Mouse (Mus musculus) hindlimb bud, embryonic 11.5 days (tissue): Measurements from ENCODE around the gene Esyt1.
"Not testable (repeated sequence)": the region's sequence is repeated elsewhere in the genome, so short reads cannot be mapped to it uniquely, and the experiment has no call there.

Source experiments
- DNase-seq: peaks from one replicate; pipeline ENCODE4 v3.0.0-alpha.2; 2012; ENCODE audit warnings: low read depth, low spot score; ENCODE audit errors: extremely low spot score

Gene Esyt1

DNA sequence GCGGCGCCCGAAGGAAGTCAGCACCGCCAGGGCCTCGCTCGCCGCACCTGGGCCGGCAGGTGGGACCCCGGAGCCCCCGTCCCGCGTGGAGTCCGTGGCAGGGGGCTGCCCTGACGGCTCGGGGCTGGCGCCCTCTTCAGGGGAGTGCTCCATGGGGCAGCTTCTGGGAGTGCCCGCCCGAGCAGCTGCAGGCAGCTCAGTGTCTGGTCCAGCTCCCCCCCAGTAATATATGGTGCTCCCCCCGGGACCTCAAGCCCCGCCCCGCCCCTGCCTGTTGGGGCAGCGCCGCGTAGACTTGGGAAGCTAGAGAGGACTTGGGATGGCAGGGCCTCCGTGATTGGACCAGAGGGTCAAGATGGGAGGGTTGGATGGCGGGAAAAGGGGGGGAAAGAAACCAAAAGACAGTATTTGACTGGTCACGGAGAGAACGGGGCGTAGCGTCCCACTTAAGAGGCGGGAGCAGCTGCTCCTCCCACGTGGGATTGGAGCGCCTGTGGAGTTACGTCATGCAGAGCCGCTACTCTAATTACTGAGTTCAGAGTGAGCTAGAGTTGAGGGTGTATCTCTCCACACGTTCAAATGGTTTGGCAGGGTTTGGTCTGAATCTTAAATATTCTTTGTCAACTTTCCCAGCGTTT, at the start of gene Esyt1:
Gene Esyt1, minus strand, starts transcription at position 201 of the 638 bp plus-strand sequence.
- peak; percentile 89 for DNase-seq

DNA sequence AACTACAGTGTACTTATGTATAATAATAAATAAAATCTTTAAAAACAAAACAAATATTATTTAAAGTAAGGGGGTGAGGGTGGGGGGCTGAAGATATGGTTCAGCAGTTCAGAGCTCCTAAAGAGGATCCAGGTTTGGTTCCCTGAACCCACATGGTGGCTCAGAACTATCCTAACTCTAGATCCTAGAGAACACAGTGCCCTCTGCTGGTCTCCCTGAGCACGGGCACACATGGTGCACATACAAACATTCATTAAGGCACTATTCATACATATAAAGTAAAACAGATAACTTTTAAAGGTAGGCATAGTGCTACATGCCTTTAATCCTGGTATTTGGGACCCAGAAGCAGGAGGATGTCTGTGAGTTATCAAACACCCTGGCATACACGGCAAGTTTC, 49.4 kb upstream of the Esyt1 start:
- no peak for DNase-seq

DNA sequence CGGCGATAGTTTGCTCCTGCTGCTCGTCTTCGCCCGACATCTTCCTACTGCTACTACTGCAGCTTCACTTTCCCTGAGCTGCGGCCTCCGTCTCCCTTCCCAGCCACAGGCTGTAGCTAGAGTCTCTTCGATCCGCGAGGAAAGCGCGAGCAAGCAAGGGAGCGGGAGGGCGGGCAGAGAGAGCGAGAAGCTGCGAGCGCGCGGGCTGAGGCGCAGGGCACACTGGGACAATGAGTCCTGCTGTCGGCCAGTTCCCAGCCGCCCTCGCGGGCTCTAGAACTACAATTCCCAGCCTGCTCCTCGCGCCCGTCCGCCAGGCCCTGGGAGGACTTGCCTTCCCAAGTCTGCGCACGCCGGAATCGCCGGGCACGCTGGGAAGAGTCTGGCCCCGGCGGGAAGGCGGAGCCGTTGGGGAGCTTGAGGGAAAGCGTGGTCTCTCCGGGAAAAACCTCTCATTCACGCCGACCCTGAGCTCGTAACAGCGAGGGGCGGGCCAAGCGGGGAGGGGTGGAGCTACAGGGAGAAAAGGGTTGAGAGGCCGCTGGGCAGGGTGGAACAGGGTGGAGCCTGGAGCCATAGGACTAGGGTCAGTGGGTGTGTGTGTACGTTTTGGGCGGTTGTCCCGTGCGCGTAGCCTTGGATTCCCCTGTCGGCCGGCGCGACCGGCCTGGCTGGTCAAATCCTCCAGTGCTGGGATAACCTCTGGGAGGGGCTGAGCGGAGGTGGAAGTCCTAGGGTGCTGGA, 40.3 kb upstream of the Esyt1 start, which contains the start of gene Pa2g4:
Gene Pa2g4, minus strand, starts transcription at position 200 of the 744 bp plus-strand sequence.
- no peak for DNase-seq

DNA sequence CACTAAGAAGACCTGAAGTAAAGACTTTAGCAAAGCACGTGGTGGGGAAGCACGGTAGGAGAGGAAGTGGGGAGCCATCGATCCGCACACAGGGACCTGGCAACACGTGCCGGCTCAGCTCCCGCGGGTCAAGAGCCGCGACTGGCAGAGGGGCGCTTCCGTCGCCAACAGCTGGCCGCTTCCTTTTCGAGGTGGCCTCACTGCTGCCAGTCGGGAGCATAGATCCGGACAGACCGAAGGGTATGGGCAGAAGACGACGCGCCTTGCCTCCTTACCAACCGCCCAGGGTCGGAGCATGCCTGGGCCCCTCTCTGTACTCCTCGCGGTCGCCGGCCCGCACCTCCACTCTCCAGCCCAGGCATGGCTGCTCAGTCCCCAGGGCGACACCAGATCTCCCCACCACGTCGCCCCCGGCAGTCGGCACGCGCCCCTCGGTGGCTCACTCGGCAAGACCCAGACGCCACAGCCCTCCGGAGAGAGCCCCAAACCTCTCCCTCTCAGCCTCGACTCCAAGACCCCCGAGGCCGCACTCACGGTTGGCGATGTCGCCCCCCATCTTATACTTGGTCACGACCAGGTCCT, 39.6 kb upstream of the Esyt1 start:
- DNase-seq, result no peak

DNA sequence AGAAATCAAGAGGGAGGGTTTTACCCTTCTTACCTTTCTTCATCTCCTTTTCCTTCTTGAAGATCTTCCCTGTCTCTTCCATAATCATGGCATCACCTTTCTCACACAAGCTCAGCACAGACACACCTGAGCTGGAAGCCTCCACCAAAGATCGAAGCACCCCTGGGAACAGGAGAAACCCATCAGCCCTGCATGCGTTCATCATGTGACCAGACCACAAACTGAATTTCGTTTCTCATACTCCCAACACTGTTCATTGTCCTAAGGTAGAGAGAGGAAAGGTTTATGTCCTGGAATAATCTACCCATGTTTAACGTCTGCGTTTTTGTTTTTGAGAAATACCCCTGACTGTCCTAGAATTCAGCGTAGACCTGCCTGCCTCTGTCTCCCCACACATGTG, 37.9 kb upstream of the Esyt1 start:
- DNase-seq, result no peak

DNA sequence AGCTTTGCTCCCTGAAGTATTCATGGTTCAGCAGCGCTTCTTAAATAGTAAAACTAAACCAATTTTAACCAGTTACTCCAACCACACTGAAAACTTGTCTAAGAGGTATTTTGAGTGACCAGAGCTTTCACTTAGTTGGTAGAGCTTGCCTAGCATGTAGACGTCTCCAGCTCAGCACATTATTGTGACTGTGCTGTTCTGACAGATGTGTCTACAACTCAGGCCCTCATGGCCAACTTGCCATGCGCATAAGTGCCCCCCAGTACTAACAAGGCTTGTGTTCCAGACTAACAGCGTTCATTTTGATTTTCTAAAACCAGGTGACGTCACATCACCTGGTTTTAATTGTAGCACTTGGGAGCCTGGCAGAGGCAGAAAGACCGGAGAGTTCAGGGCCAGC, 31.3 kb upstream of the Esyt1 start:
- DNase-seq, result no peak

DNA sequence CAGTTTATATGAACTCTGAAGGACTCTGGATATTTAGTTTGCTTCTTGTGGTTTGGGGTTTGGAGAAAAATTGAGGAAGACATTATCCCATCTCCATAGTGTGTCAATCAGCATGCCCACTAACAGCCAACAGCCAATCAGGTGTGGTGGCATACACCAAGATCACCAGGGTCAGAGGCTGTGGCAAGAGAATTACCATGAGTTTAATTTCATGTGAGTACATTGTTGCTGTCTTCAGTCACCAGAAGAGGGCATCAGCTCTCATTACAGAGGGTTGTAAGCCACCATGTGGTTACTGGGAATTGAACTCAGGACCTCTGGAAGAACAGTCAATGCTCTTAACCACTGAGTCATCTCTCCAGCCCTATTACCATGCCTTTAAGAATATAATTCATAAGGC, 30.6 kb upstream of the Esyt1 start:
- DNase-seq, result no peak

DNA sequence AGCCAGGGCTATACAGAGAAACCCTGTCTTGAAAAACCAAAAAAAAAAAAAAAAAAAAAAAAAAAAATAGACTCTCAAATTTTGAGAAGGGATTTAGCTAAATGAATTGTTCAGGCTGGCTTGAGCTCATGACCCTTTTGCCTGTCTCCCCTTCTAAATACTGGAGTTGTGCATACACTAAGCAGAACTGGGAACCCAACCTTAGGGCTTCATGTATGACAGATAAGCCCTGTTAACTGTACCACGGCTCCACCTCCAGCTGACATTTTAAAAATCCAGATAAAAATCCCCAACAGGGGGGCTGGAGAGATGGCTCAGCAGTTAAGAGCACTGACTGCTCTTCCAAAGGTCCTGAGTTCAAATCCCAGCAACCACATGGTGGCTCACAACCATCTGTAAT, 29.9 kb upstream of the Esyt1 start:
- not testable (repeated sequence) for DNase-seq

DNA sequence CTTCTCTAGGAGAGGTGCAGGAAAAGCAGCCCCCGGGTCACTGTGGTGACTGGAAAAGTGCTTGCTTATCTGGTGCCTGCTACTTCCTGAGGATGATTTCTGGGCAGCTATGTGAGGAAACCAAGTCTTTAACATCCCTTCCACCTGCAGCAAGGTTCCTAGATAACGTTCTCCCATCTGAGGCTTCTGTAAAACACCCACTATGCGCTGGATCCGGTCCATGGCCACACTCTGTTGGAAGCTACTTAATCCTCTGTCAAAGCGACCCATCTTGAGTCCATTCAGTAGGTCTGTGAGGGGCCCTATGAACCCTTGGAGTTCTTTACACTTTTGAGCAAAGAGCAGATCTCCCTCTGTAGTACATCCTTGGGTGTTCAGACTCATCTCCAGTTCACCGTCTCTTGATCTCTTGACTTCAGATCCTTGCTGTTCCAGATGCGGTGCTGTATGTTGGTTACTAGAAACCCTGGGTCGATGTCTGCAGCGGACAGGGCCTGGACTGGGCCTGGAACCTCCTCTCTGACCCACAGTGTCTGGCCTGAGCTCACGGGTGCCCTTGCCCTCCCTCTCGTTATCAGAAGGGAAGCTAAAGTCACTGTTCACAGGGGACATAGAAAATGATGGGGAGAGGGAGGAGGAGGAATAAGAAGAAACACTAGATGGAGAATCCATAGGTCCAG, 24.6 kb upstream of the Esyt1 start:
- DNase-seq, result not testable (repeated sequence)

DNA sequence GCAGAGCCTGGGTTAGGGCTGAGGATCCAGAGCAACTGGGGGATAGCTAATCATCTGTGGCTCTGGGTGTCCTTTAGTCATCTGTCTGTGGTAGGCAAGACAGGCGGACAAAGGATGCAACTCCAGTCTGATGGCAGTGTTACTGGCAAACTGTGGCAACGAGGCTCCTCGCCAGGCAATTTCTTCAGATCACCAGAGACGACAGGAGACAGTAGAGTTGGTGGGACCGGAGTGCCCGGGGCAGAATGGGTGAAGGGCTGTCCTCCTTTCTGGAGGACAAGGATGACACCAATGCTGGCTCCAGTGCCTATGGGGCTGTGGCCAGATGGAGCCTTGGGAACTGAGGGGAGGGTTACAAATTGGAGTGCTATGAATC, 24.0 kb upstream of the Esyt1 start:
- DNase-seq, result not testable (repeated sequence)

DNA sequence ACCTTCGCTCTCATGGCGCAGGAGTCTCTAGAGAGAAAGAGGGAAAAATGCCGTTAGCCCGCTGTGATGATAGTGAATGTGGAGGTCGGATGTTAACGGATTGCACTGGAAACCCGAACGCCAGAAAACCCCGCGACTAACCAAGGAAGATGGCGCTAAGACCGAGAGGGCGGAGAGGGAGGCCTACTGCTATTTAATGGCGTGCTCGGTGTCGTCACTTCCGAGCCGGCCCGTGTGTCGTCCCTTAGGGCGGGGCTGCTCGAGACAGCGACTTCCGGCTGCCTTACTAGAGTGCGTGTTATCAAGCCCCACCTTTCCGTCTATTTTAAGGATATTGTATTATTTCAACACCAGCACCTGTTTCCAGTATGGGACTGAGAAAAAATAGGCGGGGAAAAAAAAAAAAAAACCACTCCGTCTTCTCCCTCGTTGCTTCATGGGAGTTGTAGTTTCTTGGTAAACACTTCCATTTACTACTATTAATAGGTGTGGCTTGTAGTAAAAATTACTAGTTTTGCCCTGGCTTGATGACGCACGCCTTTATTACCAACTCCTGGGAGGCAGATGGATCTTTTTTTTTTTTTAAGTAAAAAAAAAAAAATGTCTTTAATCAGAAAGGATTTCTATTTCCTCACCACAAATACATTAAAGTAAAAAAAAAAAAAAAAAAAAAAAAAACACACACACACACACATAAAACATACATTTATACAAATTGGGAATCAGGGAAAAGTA, 23.4 kb upstream of the Esyt1 start, which contains the start of gene Rpl41:
Gene Rpl41, minus strand, starts transcription at position 359 of the 735 bp plus-strand sequence.
- no peak for DNase-seq

DNA sequence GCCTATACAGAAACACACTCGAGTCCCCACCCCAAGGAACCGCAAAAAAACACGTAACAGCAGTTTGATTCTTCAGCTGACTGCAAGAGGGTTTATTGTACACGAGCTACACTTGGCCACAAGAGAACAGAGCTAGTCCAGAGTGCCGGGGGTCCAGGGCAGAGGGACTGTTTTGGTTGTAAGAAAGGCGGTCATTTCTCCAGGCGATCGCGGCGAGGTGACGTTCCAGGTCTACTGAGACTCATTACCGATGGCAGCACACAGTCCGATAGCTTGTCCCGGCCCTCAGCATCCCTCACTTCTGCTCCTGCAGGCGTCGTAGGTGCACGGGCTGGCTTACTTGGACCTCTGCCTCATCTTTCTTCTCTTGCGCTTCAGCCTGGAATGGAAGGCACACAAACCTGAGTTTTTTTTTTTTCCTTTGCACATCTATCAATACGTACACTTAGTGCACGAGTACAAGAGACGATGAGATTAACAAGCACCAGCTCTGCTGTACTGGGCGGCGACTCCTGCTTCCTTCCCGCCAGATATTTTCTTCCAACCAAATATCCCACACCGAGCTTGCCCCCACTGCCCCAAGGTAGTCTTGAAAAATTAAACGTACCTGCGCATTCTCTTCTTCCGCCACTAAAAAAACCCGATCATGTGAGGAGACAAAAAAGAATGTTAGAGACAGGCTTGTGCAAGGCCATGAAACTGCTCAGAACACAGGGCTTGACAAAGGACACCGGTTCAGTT, 22.6 kb upstream of the Esyt1 start:
- DNase-seq, result not testable (repeated sequence)

DNA sequence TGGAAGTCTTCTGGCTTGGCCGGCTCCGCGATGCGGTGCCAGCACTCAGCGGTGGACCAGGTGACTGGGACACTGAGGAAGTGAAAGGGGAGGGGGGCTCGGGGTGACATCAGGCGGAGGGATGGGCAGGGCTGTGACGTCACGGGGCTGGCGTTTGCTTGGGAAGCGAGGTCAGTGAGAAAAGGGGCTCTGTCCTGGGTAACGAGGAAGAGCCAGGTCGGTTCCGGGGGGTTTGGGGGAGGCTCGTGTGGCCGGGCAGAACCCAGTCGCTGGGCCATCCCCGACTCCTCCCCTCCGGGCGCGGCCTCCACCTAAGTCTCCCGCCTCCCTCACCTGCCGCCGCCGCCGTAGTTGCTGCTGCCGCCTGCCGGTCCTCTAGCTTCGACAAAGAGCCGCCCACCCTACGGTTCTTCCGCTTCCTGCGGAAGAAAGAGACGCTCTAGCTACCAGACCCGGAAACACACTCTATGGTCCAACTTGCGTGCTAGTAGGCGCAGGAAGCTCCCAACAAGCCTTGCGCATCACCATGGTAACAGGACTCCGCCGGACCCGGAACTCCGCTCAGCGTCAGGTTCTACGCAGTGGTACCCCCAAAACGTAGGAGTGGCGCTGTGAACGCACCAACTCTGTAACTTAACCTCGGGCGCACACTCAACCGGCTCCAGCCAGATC, 21.8 kb upstream of the Esyt1 start, which contains the start of gene Zc3h10:
Gene Zc3h10, minus strand, starts transcription at position 414 of the 672 bp plus-strand sequence.
- DNase-seq, result no peak

DNA sequence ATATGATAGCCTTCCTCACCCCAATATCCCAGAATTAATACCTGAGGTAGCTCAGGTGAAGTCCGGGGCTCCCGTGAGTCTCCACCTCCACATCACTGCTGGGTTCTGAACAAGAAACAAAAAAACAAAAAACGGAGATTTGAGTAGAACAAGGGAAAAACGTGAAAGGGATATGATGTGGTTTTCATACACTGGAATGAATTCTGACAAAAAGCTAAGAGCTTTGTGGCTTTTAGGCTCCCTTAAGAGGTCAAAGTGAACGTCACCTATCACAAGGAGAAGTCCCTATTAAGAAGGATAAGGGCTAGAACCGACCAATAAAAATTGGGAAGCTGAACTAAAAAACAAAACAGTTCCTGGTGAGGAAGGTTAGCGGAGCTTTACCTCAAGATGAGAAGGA, 21.1 kb upstream of the Esyt1 start:
- DNase-seq, result no peak

DNA sequence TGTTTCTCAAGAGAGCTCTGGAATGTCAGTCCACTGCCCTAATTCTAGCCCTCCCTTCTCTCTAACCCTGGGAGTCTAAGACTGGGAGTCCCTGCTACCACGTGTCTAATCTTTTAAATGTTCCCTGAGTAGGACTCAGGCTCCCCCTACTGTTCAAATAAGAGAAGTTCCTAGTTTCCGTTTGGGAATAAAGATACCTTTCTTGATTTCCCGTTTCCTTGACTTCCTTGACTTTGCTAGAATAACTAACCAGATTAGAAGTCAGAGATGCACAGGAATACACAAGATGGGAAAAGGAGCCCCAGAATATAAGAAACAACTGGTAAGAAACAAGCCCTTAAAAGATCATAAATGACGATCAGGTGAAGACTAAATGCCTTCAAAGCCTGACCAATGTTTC, 20.7 kb upstream of the Esyt1 start:
- DNase-seq, result no peak

DNA sequence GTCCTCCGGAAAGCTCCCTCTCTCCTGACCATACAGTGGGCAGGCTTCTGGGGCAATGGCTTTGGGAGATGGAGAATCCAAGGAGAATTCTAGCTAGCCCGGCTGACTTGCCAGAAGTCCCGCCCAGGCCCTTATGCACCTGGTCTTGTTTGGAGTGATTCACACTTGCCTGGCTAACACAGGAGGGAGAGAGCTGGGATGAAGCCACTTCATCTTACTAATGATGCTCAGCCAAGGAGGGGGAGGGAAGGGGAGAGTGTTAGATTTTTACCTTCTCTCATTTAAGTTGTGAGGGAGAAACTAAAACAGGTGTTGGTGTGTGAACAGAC, 19.9 kb upstream of the Esyt1 start:
- DNase-seq, result no peak

DNA sequence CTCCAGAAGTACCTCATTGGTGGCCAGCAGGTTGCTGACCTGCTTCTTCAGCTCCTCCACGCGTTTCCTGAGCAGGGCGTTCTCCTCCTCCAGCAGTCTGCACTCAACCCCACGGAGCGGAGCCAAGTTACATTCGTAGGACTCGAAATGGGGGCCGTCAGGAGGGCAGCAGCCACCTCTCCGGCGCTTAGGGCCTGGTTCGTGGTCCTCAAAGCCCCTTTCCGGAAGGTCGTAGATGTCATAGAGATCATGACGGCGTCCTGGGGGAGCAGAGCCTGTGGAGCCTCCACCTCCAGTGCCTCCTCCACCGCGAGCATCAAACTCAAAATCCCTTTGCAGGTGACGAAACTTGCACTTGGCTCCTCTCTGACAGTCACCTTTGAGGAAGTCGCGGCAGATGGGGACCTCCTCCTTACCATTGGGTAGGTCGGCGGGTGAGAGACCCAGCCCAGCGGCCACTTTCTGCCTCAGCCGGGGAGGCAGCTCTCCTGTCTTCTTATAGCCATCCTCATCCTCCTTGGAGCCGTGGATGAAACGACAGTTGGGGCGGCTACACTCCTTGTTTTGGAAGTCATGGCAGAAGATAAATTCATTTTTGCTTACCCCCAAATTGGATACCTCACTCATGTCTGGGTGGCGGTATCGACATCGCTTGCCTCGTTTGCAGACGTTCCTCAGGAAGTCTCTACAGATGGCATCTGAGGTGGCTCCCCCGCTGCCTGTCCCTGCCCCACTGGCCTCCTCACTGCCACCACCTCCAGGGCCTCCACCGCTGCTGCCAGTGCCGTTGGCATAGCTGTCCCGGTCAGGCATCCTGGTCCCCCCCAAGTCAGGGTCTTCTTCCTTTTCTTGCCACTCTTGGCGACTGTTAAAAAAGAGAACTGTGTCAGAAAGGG, 19.3 kb upstream of the Esyt1 start:
- DNase-seq, result no peak

DNA sequence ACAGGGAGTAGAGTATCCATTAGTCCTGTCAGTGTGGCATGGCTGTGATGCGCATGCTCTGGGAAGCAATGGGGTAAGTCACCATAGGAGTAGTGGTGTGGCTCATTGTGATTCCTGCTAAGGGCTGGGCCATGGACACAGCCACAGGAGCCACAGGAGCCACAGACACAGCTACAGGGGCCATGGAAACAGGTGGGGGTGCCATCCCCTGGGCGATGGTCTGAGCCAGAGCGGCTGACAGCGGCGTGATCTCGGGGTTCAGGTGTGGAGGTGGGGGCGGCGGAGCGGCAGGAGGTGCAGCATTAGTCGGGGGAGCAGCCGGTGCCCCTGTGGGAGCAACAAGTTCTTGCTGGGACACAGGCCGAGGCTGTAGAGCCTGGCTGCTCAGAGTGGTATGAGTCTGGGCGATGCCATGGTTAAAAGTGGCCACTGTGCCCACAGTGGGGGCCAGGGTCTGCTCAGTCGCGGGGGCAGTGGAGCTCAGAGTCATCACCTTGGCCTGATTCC, 18.5 kb upstream of the Esyt1 start:
- DNase-seq, result no peak

DNA sequence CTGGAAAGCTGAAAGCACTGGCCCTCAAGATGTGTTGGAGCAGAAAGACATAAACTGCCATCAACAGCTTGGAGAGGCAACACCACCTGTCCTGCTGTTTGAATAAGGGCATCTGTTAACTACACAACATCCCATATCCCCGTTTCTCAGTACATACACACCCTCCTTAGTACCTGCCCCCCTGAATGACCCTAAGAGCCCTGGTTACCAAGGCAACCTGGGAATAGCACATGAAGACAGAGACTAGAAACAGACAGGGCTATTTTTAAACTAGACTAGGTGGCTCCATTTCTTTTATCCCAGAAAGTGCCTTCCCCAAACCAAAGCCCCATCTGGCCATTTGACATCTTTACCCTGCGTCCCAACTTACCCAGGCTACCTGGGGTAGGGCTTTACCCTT, 17.4 kb upstream of the Esyt1 start:
- no peak for DNase-seq
